12 mouse cellular contexts compared by ENCODE assay signal in the genomic region with DNA sequence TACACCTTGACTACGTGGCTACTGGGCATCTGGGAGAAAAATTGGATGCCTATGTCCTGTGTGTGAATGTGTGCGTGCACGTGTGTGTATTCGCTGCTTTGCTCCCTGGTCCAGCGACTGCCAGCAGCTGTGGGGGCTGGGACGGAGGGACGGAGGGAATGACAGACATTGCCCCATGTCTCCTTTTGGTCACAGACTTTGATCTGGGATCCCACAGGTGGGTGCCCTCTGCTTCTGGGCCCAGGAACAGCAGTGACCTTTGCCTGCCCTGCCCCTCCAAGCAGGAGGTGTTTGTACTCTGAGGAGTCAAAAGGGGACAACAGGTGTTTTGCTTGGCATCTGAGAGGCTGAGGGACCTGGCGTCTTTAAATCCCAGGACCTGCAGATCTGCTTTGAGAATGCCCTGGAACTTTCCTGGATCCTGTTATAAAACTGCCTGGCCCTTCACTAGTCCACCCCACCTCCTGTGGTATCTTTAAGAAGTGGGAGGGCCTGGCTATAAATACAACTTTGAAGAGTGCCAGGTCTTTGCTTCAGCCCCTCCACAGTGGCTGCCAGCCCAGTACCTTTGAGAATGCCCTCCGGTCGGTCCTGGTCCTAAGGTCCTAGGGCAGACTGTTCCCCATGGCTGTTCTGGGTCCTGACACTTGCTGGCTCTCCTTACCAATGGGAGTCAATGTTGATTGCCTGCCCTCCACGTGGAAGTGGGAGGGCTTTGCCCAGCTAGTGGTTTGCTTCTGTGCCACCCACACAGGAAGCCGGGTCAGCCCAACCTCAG. TPM values are rescaled to one million over a fixed set of nuclear protein-coding genes. Genes with fewer than 3 reads are reported as not detected.
DNase-seq lines count a peak whose midpoint lies in the region; ATAC-seq lines count a peak whose summit lies in the region.
"Had no signal": no experiment of that assay in that cellular context is flagged by ENCODE, and none has a peak within 500 bp of the region (broad histone marks: within the 10 kb centered on the region; RNA-seq: fewer than 3 reads in every experiment).

No protein-coding gene starts in this region.

- H3K27me3 ChIP-seq in limb, embryonic 13.5 days, result no peaks in the 10 kb centered on the region
- H3K27me3 ChIP-seq in limb, embryonic 10.5 days (ENCODE audit: low read depth, poor library complexity, severe bottlenecking), result peaks cover under 1% of the 10 kb centered on the region; the same call in 1 of the 2 replicates
- H3K27me3 ChIP-seq in heart, embryonic 13.5 days (replicated peaks), result no peaks in the 10 kb centered on the region
- peaks cover 6% of the 10 kb centered on the region; the same call in 1 of the 2 replicates for H3K27me3 ChIP-seq in midbrain, embryonic 16.5 days (ENCODE audit: control insufficient read depth, insufficient read depth, low read depth, low read length)
- H3K27me3 ChIP-seq: embryonic facial prominence, embryonic 15.5 days; limb, embryonic 15.5 days had no signal

- peaks cover 54% of the 10 kb centered on the region for H3K36me3 ChIP-seq in limb, embryonic 13.5 days
- peaks cover 67% of the 10 kb centered on the region for H3K36me3 ChIP-seq in limb, embryonic 10.5 days
- H3K36me3 ChIP-seq in heart, embryonic 13.5 days, result peaks cover 69% of the 10 kb centered on the region
- H3K36me3 ChIP-seq in midbrain, embryonic 16.5 days (ENCODE audit: control insufficient read depth, insufficient read depth, low read length), result 0 out of 2 replicates have a peak, but pooled peaks cover 2% of the 10 kb centered on the region

- no peak overlapping the region; the same call in 1 of the 2 replicates for H3K4me3 ChIP-seq in limb, embryonic 13.5 days
- H3K4me3 ChIP-seq in limb, embryonic 10.5 days, result no peak overlapping the region
- peak overlapping the region; percentile 24 for H3K4me3 ChIP-seq in heart, embryonic 13.5 days
- H3K4me3 ChIP-seq in midbrain, embryonic 16.5 days (ENCODE audit: low read depth, low read length), result no peak overlapping the region
- H3K4me3 ChIP-seq: embryonic facial prominence, embryonic 15.5 days; limb, embryonic 15.5 days had no signal

- DNase-seq in limb, embryonic 10.5 days (ENCODE audit: low spot score), result no peak
- DNase-seq in heart, adult 11 months, result peak; percentile 98
- DNase-seq in kidney, postnatal 14 days, result peak; percentile 66
- no peak for DNase-seq in cerebellum, adult 18-20 months
- DNase-seq: thymus, postnatal 25 days had no signal

- H3K9ac ChIP-seq in limb, embryonic 13.5 days, result peak overlapping the region; percentile 1; the same call in 1 of the 2 replicates
- H3K9ac ChIP-seq in heart, embryonic 13.5 days, result peak overlapping the region; percentile 69
- H3K9ac ChIP-seq in midbrain, embryonic 16.5 days (ENCODE audit: low read depth, low read length), result no peak overlapping the region
- H3K9ac ChIP-seq: embryonic facial prominence, embryonic 15.5 days had no signal

- 83% methylated on average over 12 of the region's 12 CpGs for WGBS in limb, embryonic 13.5 days
- WGBS in limb, embryonic 10.5 days, result 88% methylated on average over 12 of the region's 12 CpGs
- WGBS in heart, embryonic 13.5 days, result 64% methylated on average over 12 of the region's 12 CpGs
- WGBS in midbrain, embryonic 16.5 days, result 86% methylated on average over 12 of the region's 12 CpGs

- H3K9me3 ChIP-seq in limb, embryonic 13.5 days, result no peaks in the 10 kb centered on the region
- H3K9me3 ChIP-seq in limb, embryonic 10.5 days (replicated peaks), result no peaks in the 10 kb centered on the region
- H3K9me3 ChIP-seq in heart, embryonic 13.5 days, result no peaks in the 10 kb centered on the region
- no peaks in the 10 kb centered on the region for H3K9me3 ChIP-seq in midbrain, embryonic 16.5 days (replicated peaks; ENCODE audit: control insufficient read depth, low read length, poor library complexity, severe bottlenecking)
- H3K9me3 ChIP-seq: embryonic facial prominence, embryonic 15.5 days; limb, embryonic 15.5 days had no signal

- no peak for ATAC-seq in limb, embryonic 13.5 days (ENCODE audit: low FRiP score, low read depth)
- ATAC-seq in heart, embryonic 13.5 days (ENCODE audit: extremely low read depth, insufficient number of reproducible peaks, low FRiP score, low TSS enrichment), result no peak
- no peak for ATAC-seq in midbrain, embryonic 16.5 days
- ATAC-seq: hindbrain, postnatal 0 days had no signal

- no peak overlapping the region for H3K27ac ChIP-seq in limb, embryonic 13.5 days
- H3K27ac ChIP-seq in limb, embryonic 10.5 days, result no peak overlapping the region
- peak overlapping the region; percentile 80 for H3K27ac ChIP-seq in heart, embryonic 13.5 days (replicated peaks)
- no peak overlapping the region for H3K27ac ChIP-seq in midbrain, embryonic 16.5 days (ENCODE audit: low read length)
- H3K27ac ChIP-seq: embryonic facial prominence, embryonic 15.5 days; hindbrain, postnatal 0 days; limb, embryonic 15.5 days; macrophage had no signal

- H3K4me1 ChIP-seq in limb, embryonic 13.5 days, result peaks cover 26% of the 10 kb centered on the region
- H3K4me1 ChIP-seq in limb, embryonic 10.5 days, result peaks cover 39% of the 10 kb centered on the region
- H3K4me1 ChIP-seq in heart, embryonic 13.5 days, result peaks cover 42% of the 10 kb centered on the region
- peaks cover 19% of the 10 kb centered on the region for H3K4me1 ChIP-seq in midbrain, embryonic 16.5 days (ENCODE audit: control insufficient read depth, insufficient read depth, low read length)

- no peak overlapping the region for H3K4me2 ChIP-seq in limb, embryonic 13.5 days (replicated peaks)
- H3K4me2 ChIP-seq in heart, embryonic 13.5 days, result peak overlapping the region; percentile 99
- no peak overlapping the region for H3K4me2 ChIP-seq in midbrain, embryonic 16.5 days (ENCODE audit: low read length)
- H3K4me2 ChIP-seq: embryonic facial prominence, embryonic 15.5 days; limb, embryonic 15.5 days had no signal

RNA-seq across cellular contexts. Expression of a gene that starts 4.6 kb away (rescaled TPM):
- polyA plus RNA-seq in limb, embryonic 13.5 days (2015; fragmentation: Nextera tagmentation; extraction: Ambion mirVana), result 14.3 and 14.7 TPM in 2 replicates
- 9.7 and 10.6 TPM in 2 replicates for polyA plus RNA-seq in limb, embryonic 10.5 days (2016; fragmentation: Nextera tagmentation; extraction: Ambion mirVana)
- polyA plus RNA-seq in heart, embryonic 13.5 days (2015; fragmentation: Nextera tagmentation; extraction: Ambion mirVana), result 23.2 and 25.9 TPM in 2 replicates
- polyA plus RNA-seq in midbrain, embryonic 16.5 days (2015; fragmentation: Nextera tagmentation; extraction: Ambion mirVana), result 3.0 and 3.4 TPM in 2 replicates

RNA-seq across cellular contexts. Expression of a gene that starts 14.2 kb away (rescaled TPM):
- 20.7 and 21.4 TPM in 2 replicates for polyA plus RNA-seq in limb, embryonic 13.5 days (2015; fragmentation: Nextera tagmentation; extraction: Ambion mirVana)
- 24.5 and 26.5 TPM in 2 replicates for polyA plus RNA-seq in limb, embryonic 10.5 days (2016; fragmentation: Nextera tagmentation; extraction: Ambion mirVana)
- 10.0 and 11.6 TPM in 2 replicates for polyA plus RNA-seq in heart, embryonic 13.5 days (2015; fragmentation: Nextera tagmentation; extraction: Ambion mirVana)
- polyA plus RNA-seq in midbrain, embryonic 16.5 days (2015; fragmentation: Nextera tagmentation; extraction: Ambion mirVana), result 19.3 and 21.5 TPM in 2 replicates

RNA-seq across cellular contexts. Expression of a gene that starts 17.2 kb away (rescaled TPM):
- 39.2 and 40.8 TPM in 2 replicates for polyA plus RNA-seq in limb, embryonic 13.5 days (2015; fragmentation: Nextera tagmentation; extraction: Ambion mirVana)
- 26.9 and 33.4 TPM in 2 replicates for polyA plus RNA-seq in limb, embryonic 10.5 days (2016; fragmentation: Nextera tagmentation; extraction: Ambion mirVana)
- 17.8 and 18.3 TPM in 2 replicates for polyA plus RNA-seq in heart, embryonic 13.5 days (2015; fragmentation: Nextera tagmentation; extraction: Ambion mirVana)
- 21.2 and 24.4 TPM in 2 replicates for polyA plus RNA-seq in midbrain, embryonic 16.5 days (2015; fragmentation: Nextera tagmentation; extraction: Ambion mirVana)

RNA-seq across cellular contexts. Expression of a gene that starts 24.4 kb away (rescaled TPM):
- polyA plus RNA-seq in limb, embryonic 13.5 days (2015; fragmentation: Nextera tagmentation; extraction: Ambion mirVana), result 51.0 and 56.4 TPM in 2 replicates
- 36.0 and 43.1 TPM in 2 replicates for polyA plus RNA-seq in limb, embryonic 10.5 days (2016; fragmentation: Nextera tagmentation; extraction: Ambion mirVana)
- 26.1 and 28.0 TPM in 2 replicates for polyA plus RNA-seq in heart, embryonic 13.5 days (2015; fragmentation: Nextera tagmentation; extraction: Ambion mirVana)
- polyA plus RNA-seq in midbrain, embryonic 16.5 days (2015; fragmentation: Nextera tagmentation; extraction: Ambion mirVana), result 30.9 and 33.9 TPM in 2 replicates

RNA-seq across cellular contexts. Expression of a gene that starts 25.1 kb away (rescaled TPM):
- polyA plus RNA-seq in limb, embryonic 13.5 days (2015; fragmentation: Nextera tagmentation; extraction: Ambion mirVana), result 1.3 TPM in 2 replicates
- 0.35 and 0.65 TPM in 2 replicates for polyA plus RNA-seq in limb, embryonic 10.5 days (2016; fragmentation: Nextera tagmentation; extraction: Ambion mirVana)
- polyA plus RNA-seq in heart, embryonic 13.5 days (2015; fragmentation: Nextera tagmentation; extraction: Ambion mirVana), result 0.11 TPM in 1 of 2 replicates, not detected in the other
- 2.1 and 2.4 TPM in 2 replicates for polyA plus RNA-seq in midbrain, embryonic 16.5 days (2015; fragmentation: Nextera tagmentation; extraction: Ambion mirVana)
- polyA plus RNA-seq: macrophage had no signal

Comparison
In these comparisons a context has a peak if more than half of its experiments do, and no peak if none do; other contexts are left out.
1. DNase-seq: peak in heart, adult 11 months (single experiment) and kidney, postnatal 14 days (single experiment); none in limb, embryonic 10.5 days (single experiment) and cerebellum, adult 18-20 months (0 of 2).